Mouse (Mus musculus) ovary, postnatal 36 days (tissue): ENCODE data around the gene Gm49387.
A peak's percentile ranks its signal among the peaks of the same experiment; 100 is the strongest.

Experiments
- DNase-seq: peaks from one replicate; pipeline ENCODE4 v3.0.0; 2022; ENCODE audit warnings: low spot score, mixed read lengths

The Gm49387 gene

DNA sequence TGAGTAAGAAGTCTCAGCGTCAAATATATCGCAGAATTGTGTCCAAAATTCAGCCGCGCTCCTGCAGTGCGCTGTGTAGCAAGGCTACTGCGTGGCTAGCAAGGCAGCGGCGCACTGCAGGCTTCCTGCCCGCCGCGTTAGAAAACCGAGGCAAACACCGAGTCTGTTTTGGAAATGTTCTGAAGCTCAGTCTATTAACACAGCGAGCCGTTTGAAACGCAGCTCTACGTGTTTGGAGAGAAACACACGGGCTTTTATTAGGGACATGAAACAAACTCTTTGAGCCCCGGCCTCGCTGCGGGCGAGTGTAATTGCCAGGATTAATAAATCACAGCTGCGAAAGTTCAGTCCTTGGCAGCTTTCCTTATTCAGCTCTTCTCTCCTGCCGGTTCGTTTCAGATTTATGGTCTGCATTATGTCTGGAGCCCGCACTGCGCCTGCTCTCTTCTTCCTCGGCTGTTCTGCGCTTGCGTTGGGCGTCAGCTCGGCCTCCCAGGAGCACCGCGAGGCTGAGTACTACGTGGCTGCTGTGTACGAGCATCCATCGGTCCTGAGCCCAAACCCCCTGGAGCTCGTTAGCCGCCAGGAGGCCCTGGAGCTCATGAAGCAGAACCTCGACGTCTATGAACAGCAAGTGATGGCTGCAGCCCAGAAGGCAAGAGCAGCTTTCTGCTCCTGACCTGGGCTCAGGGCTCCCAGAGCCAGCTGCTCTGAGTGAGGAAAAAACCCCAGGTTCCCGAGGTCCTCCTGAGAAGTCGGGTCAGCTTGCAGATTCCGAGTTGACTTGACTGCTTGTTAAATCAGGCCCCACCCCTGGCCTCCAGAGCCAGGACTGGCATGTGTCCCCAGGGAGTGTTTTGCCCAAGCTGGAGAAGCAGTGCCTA lies 21.2 kb upstream of the Gm49387 start:
- peak; percentile 82 for DNase-seq

DNA sequence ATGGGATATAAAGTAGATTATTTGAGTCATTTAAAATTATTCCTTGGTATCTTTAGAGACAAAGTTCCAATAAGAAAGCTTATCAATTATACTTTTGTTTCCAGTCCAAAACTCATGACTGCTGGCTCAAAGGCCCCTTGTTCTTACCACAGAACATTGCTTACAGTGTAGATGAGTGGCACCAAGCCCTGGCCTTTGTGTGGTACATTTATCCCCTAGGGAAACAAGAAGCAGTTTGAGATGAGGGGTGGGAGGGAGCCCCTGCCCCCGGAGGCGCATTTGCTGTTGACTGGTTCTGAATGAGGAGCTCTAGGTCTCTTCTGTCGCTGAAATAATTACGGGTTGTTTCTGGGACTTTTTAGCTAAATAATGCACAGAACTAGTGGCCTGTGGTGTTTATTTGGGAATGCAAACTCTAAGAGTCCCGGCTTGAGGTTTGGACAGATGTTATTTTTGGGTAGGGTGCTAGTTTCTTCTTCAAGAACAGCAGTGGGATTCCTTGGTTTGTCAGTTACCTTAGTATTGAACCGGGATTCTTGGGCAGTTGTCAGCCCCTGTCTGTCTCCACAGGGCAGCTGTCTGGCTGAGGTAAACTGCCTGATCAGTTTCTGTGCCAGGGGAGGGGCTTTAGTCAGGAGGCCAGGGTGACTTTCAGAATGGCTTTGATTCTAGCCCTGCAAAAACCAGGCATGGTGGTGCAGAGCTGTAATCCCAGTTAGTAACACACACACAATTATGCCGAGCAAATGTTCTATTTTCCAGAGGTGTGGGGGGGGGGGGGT lies 19.8 kb upstream of the Gm49387 start:
- DNase-seq = no peak

DNA sequence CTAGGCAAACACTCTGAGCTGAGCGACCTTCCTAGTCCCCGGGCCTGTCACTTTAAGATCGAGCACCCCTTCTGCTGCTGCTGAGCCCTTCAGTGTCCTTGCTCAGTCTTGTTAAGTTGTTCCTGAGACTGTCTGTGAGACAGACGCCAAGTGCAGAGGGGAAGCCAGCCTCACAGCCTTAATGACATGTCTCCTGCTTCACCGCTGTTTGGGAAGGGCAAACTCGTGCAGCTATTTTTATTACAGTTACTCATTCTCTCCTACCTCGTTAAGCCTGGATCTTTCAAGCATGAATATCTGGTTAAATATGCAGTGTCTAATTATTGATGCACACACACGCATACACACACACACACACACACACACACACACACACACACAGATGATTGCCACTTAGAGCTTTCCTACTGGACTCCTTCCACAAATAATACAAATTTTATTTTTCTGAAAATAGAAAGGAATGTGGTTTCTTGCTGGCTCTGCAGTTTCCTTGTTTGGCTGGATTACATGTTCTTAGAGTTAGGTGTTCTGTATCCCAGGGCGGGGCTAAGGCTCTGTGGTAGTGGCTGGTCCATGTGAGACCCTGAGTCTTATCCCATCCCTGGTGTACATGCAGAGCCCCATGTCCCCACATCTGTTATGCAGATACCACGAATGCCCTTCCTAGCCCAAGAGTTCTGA lies 19.0 kb upstream of the Gm49387 start:
- peak; percentile 39 for DNase-seq

DNA sequence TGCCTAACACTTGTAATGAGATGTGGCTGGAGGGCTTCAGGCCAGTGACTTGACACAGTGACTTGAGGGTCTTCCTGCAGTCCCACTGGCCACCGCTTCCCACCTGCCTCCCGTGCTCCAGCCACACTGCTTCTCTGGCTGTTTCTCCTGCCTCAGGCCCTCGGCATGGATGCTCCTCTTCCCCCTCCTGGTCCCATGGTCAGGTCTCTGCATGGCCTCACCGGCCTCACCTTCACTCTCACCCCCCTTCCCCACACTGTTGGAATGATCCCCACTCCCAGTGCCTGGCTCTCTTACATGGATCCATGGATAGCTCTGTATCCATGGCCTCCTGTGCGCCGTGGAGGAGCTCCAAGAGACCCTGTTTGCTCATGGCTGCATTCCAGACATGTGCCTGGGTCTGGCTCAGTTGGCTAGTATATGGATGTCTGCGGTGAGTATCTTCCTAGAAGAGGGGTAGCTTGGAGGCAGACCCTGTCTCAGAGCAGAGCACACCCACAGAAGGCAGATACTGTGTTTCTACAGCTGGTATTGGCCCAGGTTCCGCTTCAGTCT lies 17.5 kb upstream of the Gm49387 start:
- no peak for DNase-seq

DNA sequence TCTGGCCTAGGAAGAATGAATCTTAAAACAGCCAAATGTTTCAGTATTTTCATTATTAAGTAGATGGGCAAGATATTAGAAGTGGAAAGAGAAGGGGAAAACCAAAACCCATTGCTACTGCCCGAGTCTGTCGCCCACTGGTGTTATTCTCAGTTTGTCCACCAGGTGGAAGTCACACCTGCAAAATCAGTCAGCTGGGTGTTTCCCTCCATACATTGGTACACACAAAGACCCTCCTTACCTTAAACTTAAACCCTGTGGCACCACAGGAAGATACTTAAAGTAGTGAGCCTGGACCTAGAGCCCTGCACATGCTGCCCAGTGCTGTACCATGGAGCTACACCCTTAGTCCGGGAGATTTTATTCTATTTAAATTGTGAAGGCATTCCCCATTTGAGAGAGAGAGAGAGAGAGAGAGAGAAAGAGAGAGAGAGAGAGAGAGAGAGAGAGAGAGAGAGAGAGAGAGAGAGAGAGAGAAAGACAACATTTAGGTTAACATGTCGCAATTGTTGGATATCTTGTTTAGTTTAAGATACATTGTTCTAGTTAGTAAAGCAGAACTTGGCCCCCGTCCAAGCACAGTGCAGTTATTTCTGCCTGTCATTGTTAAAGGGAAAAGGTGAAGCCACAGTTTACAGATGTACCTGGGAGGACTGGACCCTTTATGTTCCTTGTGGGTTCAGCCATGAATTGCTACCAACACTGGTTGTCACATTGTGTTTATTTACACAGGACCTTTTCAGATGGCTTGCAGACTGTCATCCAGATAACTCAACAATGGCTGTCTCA lies 16.4 kb upstream of the Gm49387 start:
- peak; percentile 61 for DNase-seq

DNA sequence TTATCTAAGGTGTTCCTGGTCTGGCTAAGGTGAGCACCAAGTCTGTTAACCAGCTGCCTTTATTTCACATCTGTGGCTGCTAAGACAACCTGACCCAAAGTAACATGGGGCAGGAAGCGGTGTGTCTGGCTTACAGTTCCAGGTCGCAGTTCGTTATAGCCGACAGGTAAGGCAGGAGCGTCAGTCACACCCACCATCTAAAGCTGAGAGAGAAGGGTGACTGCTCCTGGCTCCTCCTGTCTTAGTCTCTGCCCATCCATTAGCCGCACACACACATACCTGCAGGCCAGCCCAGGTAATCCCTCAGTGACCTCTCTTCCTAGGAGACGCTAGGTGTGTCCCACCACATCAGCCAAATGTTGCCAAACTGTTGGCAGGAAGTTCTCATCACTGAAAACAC lies 15.7 kb upstream of the Gm49387 start:
- DNase-seq = no peak

DNA sequence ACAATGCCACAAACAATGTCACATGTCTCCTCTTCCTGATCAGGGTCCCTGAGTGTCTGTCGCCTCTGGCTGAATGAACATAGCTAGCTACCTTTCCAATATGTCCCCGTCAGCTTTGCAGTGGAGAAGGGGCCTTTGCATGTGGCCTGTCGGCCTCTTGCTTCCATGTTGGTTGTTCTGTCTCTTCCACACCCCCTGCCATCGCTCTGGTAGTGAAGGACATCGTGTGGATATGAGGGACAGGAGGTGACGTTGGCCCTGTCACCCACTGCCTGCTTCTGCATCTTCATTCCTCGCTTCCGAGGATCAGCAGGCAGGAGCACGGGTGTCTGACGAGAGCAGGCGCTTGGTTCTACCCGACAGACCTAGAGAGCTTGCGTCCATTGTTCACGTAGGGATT lies 14.7 kb upstream of the Gm49387 start:
- no peak for DNase-seq

DNA sequence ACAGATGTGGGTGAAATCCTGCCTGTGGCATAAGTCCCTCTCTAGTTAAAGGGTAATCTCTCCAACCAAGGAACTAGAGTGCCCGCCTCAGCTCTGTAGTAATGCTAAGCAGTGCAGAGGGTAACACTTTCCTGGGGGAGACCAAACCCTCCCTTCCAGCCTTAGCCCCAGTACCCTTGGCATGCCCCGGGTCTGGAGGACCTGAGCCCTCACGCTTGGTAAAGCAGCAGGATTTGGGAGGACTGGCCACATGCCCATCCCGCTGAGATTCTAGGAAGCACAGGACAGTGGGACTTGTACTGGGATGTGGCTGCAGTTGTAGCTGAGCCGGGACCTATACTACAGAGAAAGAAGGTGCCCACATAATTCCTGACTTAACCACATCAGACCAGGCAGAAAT lies 14.1 kb upstream of the Gm49387 start:
- DNase-seq = peak; percentile 28

DNA sequence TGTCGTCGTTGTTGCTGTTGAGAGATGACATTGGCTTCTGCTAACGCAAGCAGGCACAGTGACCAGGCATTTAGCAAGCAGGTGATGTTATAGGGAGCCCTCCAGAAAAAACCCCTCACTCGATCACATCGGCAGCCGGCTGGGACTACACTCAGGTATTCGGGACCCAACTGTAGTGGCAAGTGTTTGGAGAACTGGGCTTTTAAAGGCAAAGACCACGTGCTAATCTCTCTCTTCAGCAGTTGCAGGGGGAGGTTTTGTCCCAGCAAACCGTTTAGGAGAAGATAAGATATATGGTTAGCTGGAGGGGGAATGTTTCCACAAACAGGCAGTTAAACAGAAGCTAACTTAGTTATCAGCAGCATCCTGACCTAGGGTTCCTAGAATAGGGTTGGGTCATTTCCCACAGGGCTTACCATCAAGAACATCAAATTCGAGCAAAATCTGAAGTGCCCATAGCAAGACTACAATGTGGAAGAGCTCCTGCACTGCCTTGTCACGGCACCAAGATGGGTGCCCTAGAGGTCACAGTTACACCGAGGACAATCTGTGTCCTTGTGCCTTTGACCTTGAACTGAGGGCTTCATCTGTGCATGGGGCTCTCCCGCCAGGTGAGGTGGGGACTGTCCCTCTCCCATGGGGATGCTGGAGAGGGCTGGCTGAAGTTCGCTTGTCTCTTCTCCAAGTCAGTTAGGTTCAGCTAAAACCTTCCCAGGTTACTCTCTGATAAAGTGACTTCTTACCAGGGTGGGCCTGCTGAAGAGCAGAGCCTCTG lies 12.6 kb upstream of the Gm49387 start:
- no peak for DNase-seq

DNA sequence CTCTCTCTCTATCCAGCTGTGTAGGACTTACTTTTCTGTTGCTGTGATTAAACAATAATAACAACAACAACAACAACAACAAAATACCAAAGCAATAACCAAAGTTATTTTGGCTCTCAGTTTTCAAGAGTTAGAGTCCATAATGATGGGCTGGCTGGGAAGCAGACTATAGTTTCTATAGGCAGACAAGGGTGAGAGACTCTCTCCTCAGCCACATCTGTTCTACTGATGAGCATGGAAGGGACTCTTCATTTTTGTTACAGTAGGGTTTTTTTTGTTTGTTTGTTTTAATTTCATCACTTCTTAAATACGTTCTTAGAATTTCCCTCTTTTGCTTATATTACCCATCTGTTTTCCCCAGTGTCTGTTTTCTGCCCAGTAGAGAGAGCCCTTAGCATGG lies 11.9 kb upstream of the Gm49387 start:
- DNase-seq = no peak

DNA sequence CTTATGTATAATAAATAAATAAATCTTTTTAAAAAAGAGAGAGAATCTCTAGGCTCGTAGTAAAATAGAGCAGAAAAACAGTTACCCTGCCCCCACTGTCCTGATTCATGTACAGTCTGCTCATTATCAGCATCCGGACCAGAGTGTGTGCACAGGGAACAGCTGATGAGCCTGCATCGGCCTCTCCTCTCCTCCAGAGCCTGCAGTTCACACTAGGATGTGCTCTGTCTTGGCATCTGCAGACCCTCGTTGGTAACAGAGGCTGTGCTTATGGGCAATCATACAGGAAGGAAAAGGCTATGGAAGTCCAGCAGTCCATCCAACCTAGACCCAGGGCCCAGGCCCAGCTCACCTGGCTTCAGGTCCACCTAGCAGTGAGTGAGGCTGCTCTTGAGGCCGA lies 11.4 kb upstream of the Gm49387 start:
- DNase-seq = no peak

- no peak for DNase-seq
Observed at GRCm38 (mm10) chr14:31651206-31651605, 10.5 kb upstream of the Gm49387 start.

DNA sequence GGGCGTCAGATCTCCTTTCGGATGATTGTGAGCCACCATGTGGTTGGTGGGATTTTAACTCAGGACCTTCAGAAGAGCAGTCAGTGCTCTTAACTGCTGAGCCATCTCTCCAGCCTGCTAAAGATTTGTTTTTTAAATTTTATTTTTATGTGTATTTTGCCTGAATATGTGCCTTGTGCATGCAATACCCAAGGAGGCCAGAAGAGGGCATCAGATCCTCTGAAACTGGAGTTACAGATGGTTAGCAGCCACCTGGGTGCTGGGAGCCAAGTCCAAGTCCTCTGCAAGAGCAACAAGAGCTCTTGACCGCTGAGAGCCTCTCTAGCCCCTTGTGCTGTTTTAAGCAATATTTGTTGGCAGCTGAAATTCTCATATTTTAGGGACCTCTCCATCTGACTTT lies 9.7 kb upstream of the Gm49387 start:
- no peak for DNase-seq

DNA sequence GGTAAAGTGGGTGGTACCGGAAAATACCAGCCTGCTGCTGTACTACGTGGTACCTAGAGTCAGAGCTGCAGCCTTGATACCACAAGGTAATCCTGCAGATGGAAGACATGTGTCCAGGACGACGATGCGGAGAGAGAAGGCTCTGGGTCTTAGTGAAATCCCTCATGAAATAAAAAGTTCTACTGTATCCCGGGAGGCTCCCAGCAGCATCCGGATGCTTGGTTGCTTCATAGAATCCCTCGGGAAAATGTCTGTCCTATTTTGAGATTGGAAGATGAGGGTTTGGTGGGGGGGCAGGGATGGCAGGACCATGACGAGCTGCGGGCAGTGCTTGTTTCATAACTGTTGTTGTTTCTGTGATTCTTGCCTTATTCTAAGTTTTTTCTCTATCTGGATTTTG lies 7.3 kb upstream of the Gm49387 start:
- DNase-seq = no peak

- no peak for DNase-seq
Observed at GRCm38 (mm10) chr14:31645920-31646319, 5.2 kb upstream of the Gm49387 start.

DNA sequence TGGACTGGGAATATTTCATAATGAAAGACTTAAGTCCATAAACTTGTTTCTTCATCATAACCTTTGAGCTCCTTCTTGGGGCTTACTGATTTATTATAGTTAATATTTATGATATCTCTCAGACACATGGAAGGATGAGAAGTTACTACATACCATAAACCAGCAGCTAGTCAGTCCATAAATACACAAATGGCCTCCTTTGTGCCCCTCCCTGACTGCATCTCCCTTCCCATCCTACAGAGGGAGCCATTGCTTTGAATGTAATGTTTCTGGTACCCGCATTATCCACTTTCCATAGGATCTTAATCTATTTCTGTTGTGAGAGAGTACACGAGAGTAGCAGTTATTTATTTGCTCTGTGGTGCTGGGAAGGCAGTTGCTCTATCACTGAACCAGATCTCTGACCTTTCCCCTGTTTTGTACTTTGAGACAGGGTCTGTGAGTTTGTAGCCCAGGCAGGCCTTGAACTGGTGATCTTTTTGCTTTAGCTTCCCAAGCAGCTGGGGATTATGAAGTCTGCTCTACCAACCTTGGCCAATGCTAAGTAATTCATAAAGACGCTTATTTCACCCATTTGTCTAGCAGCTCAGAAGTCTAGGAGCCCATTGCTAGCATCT lies 4.4 kb upstream of the Gm49387 start:
- DNase-seq = no peak

DNA sequence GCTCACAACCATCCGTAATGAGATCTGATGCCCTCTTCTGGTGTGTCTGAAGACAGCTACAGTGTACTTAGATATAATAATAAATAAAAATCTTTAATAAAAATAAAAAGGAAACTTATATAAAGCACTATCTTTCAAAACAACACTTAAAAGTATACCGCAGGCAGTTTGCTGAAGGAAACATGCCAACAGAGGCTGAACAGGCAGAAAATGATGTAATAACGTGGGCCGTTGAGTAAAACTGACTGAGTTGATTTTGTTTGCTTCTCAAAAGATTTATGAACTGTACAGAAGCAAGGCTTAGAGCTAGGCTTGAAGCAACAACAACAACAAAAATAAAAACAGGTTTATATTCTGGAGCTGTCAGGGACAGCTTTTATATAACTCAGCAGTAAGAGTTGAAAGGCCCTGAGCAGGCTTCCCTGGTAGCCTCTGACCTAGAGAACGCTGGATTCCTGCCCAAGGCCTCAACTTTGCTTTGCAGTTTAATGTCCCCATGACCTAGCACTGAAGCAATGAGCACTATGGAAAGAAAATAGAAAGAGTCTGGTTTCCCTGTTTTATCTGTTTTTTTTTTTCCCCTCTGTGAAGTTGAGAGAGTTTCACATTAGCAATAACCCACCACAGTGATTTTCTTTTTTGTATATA lies 3.6 kb upstream of the Gm49387 start:
- DNase-seq = peak; percentile 66

GRCm38 (mm10) chr14:31641506-31642155 lies 953 bp upstream of the Gm49387 start:
- DNase-seq = no peak

GRCm38 (mm10) chr14:31640890-31641505 lies 320 bp upstream of the Gm49387 start, which contains the start of the genes Btd and Hacl1:
Btd (plus strand) TSS chr14:31641028.
Hacl1 (minus strand) TSS chr14:31641286.
- peak; percentile 82 for DNase-seq
